Mouse (Mus musculus): Measurements from ENCODE around the gene Flna.

Gene Flna

GRCm38 (mm10) chrX:74249615-74250014 lies at the start of gene Flna:
TSS of gene Flna (minus strand) at chrX:74249820.
- in situ Hi-C loops (cut with MboI, MseI) = loop anchor here (5.0 kb wide), 1 partner anchor 163 kb away; no protein-coding TSS in a partner anchor

GRCm38 (mm10) chrX:74298348-74298747 lies 48.7 kb upstream of the Flna start:
- in situ Hi-C loops (cut with MboI, MseI) = no loop called here

GRCm38 (mm10) chrX:74296538-74297448 lies 47.2 kb upstream of the Flna start, which contains the start of gene Atp6ap1:
TSS of gene Atp6ap1 (plus strand) at chrX:74297097.
- in situ Hi-C loops (cut with MboI, MseI) = no loop called here

- in situ Hi-C loops (cut with MboI, MseI) = no loop called here
Observed at GRCm38 (mm10) chrX:74293431-74293830, 43.8 kb upstream of the Flna start.

- in situ Hi-C loops (cut with MboI, MseI) = no loop called here
Observed at GRCm38 (mm10) chrX:74283092-74283437, 33.4 kb upstream of the Flna start.

- in situ Hi-C loops (cut with MboI, MseI) = no loop called here
Observed at GRCm38 (mm10) chrX:74282395-74283091, 32.9 kb upstream of the Flna start.

- in situ Hi-C loops (cut with MboI, MseI) = no loop called here
Observed at GRCm38 (mm10) chrX:74281732-74282394, 32.2 kb upstream of the Flna start, which contains the start of the genes Taz and Dnase1l1. TSS of gene Taz (plus strand) at chrX:74281912. TSS of gene Dnase1l1 (minus strand) at chrX:74282337.

GRCm38 (mm10) chrX:74281041-74281731 lies 31.6 kb upstream of the Flna start:
- in situ Hi-C loops (cut with MboI, MseI) = no loop called here

- in situ Hi-C loops (cut with MboI, MseI) = no loop called here
Observed at GRCm38 (mm10) chrX:74277916-74278315, 28.3 kb upstream of the Flna start.

GRCm38 (mm10) chrX:74273422-74274322 lies 24.1 kb upstream of the Flna start:
- in situ Hi-C loops (cut with MboI, MseI) = no loop called here

- in situ Hi-C loops (cut with MboI, MseI) = no loop called here
Observed at GRCm38 (mm10) chrX:74270902-74271551, 21.4 kb upstream of the Flna start.

GRCm38 (mm10) chrX:74270062-74270901 lies 20.7 kb upstream of the Flna start, which contains the start of gene Rpl10:
TSS of gene Rpl10 (plus strand) at chrX:74270812.
- in situ Hi-C loops (cut with MboI, MseI) = no loop called here

GRCm38 (mm10) chrX:74269736-74270061 lies 20.1 kb upstream of the Flna start:
- in situ Hi-C loops (cut with MboI, MseI) = loop anchor here (5.0 kb wide), 1 partner anchor 47 kb away; no protein-coding TSS in a partner anchor

- in situ Hi-C loops (cut with MboI, MseI) = no loop called here
Observed at GRCm38 (mm10) chrX:74257746-74258145, 8.1 kb upstream of the Flna start.

- in situ Hi-C loops (cut with MboI, MseI) = loop anchor here in 1 of 2 experiments (5.0 kb wide), 1 partner anchor 157 kb away; no protein-coding TSS in a partner anchor
Observed at GRCm38 (mm10) chrX:74254888-74255565, 5.4 kb upstream of the Flna start.

GRCm38 (mm10) chrX:74254153-74254887 lies 4.7 kb upstream of the Flna start, which contains the start of gene Emd:
TSS of gene Emd (plus strand) at chrX:74254687.
- in situ Hi-C loops (cut with MboI, MseI) = loop anchor here in 1 of 2 experiments (5.0 kb wide), 1 partner anchor 158 kb away; no protein-coding TSS in a partner anchor

- in situ Hi-C loops (cut with MboI, MseI) = loop anchor here in 1 of 2 experiments (5.0 kb wide), 1 partner anchor 164 kb away; no protein-coding TSS in a partner anchor
Observed at GRCm38 (mm10) chrX:74248651-74249050, 969 bp downstream of the Flna start.
